Mouse (Mus musculus): Measurements from ENCODE around the gene Pifo. TPM values are rescaled to one million over a fixed set of nuclear protein-coding genes. Genes with fewer than 3 reads are reported as not detected.
A peak's percentile ranks its signal among the peaks of the same experiment; 100 is the strongest.
"Not testable (repeated sequence)": the region's sequence is repeated elsewhere in the genome, so short reads cannot be mapped to it uniquely, and the experiment has no call there.

The Pifo gene
- polyA plus RNA-seq, 1 experiment from 2014 or later = not detected

GRCm38 (mm10) chr3:105989611-105990010 is 24.8 kb downstream of the Pifo start:
- WGBS (ENCODE audit: insufficient replicate concordance) = 63% methylated on average over 5 of the region's 5 CpGs
- ATAC-seq = not testable (repeated sequence)

GRCm38 (mm10) chr3:105974174-105974573 is 40.3 kb downstream of the Pifo start:
- H3K9me3 ChIP-seq (replicated peaks) = no peaks in the 10 kb centered on the region
- WGBS (ENCODE audit: insufficient replicate concordance) = 74% methylated on average over 2 of the region's 2 CpGs
- H3K36me3 ChIP-seq = peaks cover 15% of the 10 kb centered on the region
- H3K4me1 ChIP-seq = no peaks in the 10 kb centered on the region
- no peaks in the 10 kb centered on the region for H3K27me3 ChIP-seq (replicated peaks)
- no peak for ATAC-seq
- no peak overlapping the region for H3K27ac ChIP-seq
- H3K9ac ChIP-seq = no peak overlapping the region
- H3K4me2 ChIP-seq = no peak overlapping the region
- H3K4me3 ChIP-seq = no peak overlapping the region

More at GRCm38 (mm10) chr3:105989611-105990010, 24.8 kb downstream of the Pifo start:
- not testable (repeated sequence) for H3K27me3 ChIP-seq (replicated peaks); H3K4me3 ChIP-seq; H3K4me1 ChIP-seq; H3K27ac ChIP-seq; H3K36me3 ChIP-seq; H3K9me3 ChIP-seq (replicated peaks); H3K9ac ChIP-seq; H3K4me2 ChIP-seq

GRCm38 (mm10) chr3:105973411-105973810 is 41.0 kb downstream of the Pifo start, which contains the start of gene Ovgp1:
TSS of gene Ovgp1 (plus strand) at chr3:105973711.
- Histone ChIP-seq H3K27ac (no peak within 1 kb of the TSS), H3K4me3 (no peak within 1 kb of the TSS), H3K27me3 (replicated peaks) (no peaks in the 10 kb centered on the region), H3K4me2 (no peak within 1 kb of the TSS), H3K4me1 (no peaks in the 10 kb centered on the region), H3K9ac (no peak within 1 kb of the TSS), H3K36me3 (peaks cover 22% of the 10 kb centered on the region), H3K9me3 (replicated peaks) (no peaks in the 10 kb centered on the region)
- no peak for ATAC-seq
- 71% methylated on average over 3 of the region's 3 CpGs for WGBS (ENCODE audit: insufficient replicate concordance)

- Histone ChIP-seq H3K27me3 (replicated peaks) (no peaks in the 10 kb centered on the region), H3K9ac (no peak overlapping the region), H3K36me3 (peaks cover 37% of the 10 kb centered on the region), H3K4me3 (no peak overlapping the region), H3K4me1 (no peaks in the 10 kb centered on the region), H3K4me2 (no peak overlapping the region), H3K9me3 (replicated peaks) (no peaks in the 10 kb centered on the region), H3K27ac (no peak overlapping the region)
- WGBS (ENCODE audit: insufficient replicate concordance) = 59% methylated on average over 5 of the region's 5 CpGs
- ATAC-seq = no peak
Measured at GRCm38 (mm10) chr3:105971831-105972446, 42.5 kb downstream of the Pifo start.

- 81% methylated on average over 2 of the region's 2 CpGs for WGBS (ENCODE audit: insufficient replicate concordance)
- no peak overlapping the region for H3K27ac ChIP-seq
- ATAC-seq = no peak
- H3K4me2 ChIP-seq = peak overlapping the region; percentile 86
- H3K4me1 ChIP-seq = peaks cover 37% of the 10 kb centered on the region
- peak overlapping the region; percentile 85 for H3K4me3 ChIP-seq
- H3K36me3 ChIP-seq = peaks cover 67% of the 10 kb centered on the region
- no peak overlapping the region for H3K9ac ChIP-seq
- H3K9me3 ChIP-seq (replicated peaks) = no peaks in the 10 kb centered on the region
- no peaks in the 10 kb centered on the region for H3K27me3 ChIP-seq (replicated peaks)
Measured at GRCm38 (mm10) chr3:105960700-105961099, 53.7 kb downstream of the Pifo start.

- Histone ChIP-seq H3K27ac (peak within 1 kb of the TSS; percentile 92), H3K36me3 (peaks cover 64% of the 10 kb centered on the region), H3K27me3 (replicated peaks) (no peaks in the 10 kb centered on the region), H3K4me3 (peak within 1 kb of the TSS; percentile 85), H3K4me2 (peak within 1 kb of the TSS; percentile 86), H3K9me3 (replicated peaks) (no peaks in the 10 kb centered on the region), H3K9ac (peak within 1 kb of the TSS; percentile 94), H3K4me1 (peaks cover 39% of the 10 kb centered on the region)
- 5% methylated on average over 6 of the region's 6 CpGs for WGBS (ENCODE audit: insufficient replicate concordance)
- ATAC-seq = no peak
Measured at GRCm38 (mm10) chr3:105959999-105960398, 54.4 kb downstream of the Pifo start, which contains the start of gene Atp5f1. TSS of gene Atp5f1 (minus strand) at chr3:105960099.

- under 1% methylated on average over 26 of the region's 26 CpGs for WGBS (ENCODE audit: insufficient replicate concordance)
- Histone ChIP-seq H3K4me3 (peak overlapping the region; percentile 85), H3K27ac (peak overlapping the region; percentile 92), H3K27me3 (replicated peaks) (no peaks in the 10 kb centered on the region), H3K9me3 (replicated peaks) (no peaks in the 10 kb centered on the region), H3K36me3 (peaks cover 64% of the 10 kb centered on the region), H3K9ac (peak overlapping the region; percentile 94), H3K4me2 (peak overlapping the region; percentile 86), H3K4me1 (peaks cover 43% of the 10 kb centered on the region)
- ATAC-seq = peak; percentile 56
Measured at GRCm38 (mm10) chr3:105959585-105959984, 54.9 kb downstream of the Pifo start.

GRCm38 (mm10) chr3:105958974-105959580 is 55.4 kb downstream of the Pifo start, which contains the start of gene Wdr77:
TSS of gene Wdr77 (plus strand) at chr3:105959369.
- peak; percentile 94 for ATAC-seq
- Histone ChIP-seq H3K36me3 (peaks cover 64% of the 10 kb centered on the region), H3K4me3 (peak within 1 kb of the TSS; percentile 85), H3K27me3 (replicated peaks) (no peaks in the 10 kb centered on the region), H3K9me3 (replicated peaks) (no peaks in the 10 kb centered on the region), H3K4me2 (peak within 1 kb of the TSS; percentile 86), H3K4me1 (peaks cover 43% of the 10 kb centered on the region), H3K27ac (peak within 1 kb of the TSS; percentile 92), H3K9ac (peak within 1 kb of the TSS; percentile 94)
- WGBS (ENCODE audit: insufficient replicate concordance) = under 1% methylated on average over 52 of the region's 52 CpGs

- Histone ChIP-seq H3K4me2 (peak overlapping the region; percentile 86), H3K36me3 (peaks cover 62% of the 10 kb centered on the region), H3K9me3 (replicated peaks) (no peaks in the 10 kb centered on the region), H3K4me1 (peaks cover 43% of the 10 kb centered on the region), H3K4me3 (peak overlapping the region; percentile 85), H3K27me3 (replicated peaks) (no peaks in the 10 kb centered on the region), H3K27ac (peak overlapping the region; percentile 92), H3K9ac (peak overlapping the region; percentile 94)
- 27% methylated on average over 5 of the region's 5 CpGs for WGBS (ENCODE audit: insufficient replicate concordance)
- ATAC-seq = no peak
Measured at GRCm38 (mm10) chr3:105958204-105958603, 56.2 kb downstream of the Pifo start.

GRCm38 (mm10) chr3:105957235-105957634 is 57.2 kb downstream of the Pifo start:
- H3K4me1 ChIP-seq = peaks cover 43% of the 10 kb centered on the region
- no peak for ATAC-seq
- H3K27ac ChIP-seq = no peak overlapping the region
- peak overlapping the region; percentile 86 for H3K4me2 ChIP-seq
- H3K36me3 ChIP-seq = peaks cover 62% of the 10 kb centered on the region
- peak overlapping the region; percentile 85; the same call in 1 of the 2 replicates for H3K4me3 ChIP-seq
- H3K9ac ChIP-seq = peak overlapping the region; percentile 94; the same call in 1 of the 2 replicates
- WGBS (ENCODE audit: insufficient replicate concordance) = 93% methylated on average over 1 of the region's 1 CpGs
- no peaks in the 10 kb centered on the region for H3K27me3 ChIP-seq (replicated peaks)
- no peaks in the 10 kb centered on the region for H3K9me3 ChIP-seq (replicated peaks)

- Histone ChIP-seq H3K9ac (no peak overlapping the region), H3K4me3 (no peak overlapping the region), H3K27ac (no peak overlapping the region), H3K4me2 (no peak overlapping the region), H3K36me3 (peaks cover 91% of the 10 kb centered on the region), H3K9me3 (replicated peaks) (no peaks in the 10 kb centered on the region), H3K27me3 (replicated peaks) (no peaks in the 10 kb centered on the region), H3K4me1 (peaks cover 18% of the 10 kb centered on the region)
- 86% methylated on average over 7 of the region's 7 CpGs for WGBS (ENCODE audit: insufficient replicate concordance)
- ATAC-seq = no peak
Measured at GRCm38 (mm10) chr3:105951348-105951747, 63.1 kb downstream of the Pifo start.

All from liver, embryonic 12.5 days (tissue).